Mouse (Mus musculus): ENCODE data around the gene Smim14. TPM values are rescaled to one million over a fixed set of nuclear protein-coding genes. Genes with fewer than 3 reads are reported as not detected.
"Not testable (repeated sequence)": the region's sequence is repeated elsewhere in the genome, so short reads cannot be mapped to it uniquely, and the experiment has no call there.

Smim14 gene
- polyA plus RNA-seq, 1 experiment from 2014 or later = 177 TPM

- Histone ChIP-seq H3K4me2 (no peak overlapping the region), H3K9ac (no peak overlapping the region), H3K4me1 (0 out of 2 replicates have a peak, but pooled peaks cover 5% of the 10 kb centered on the region), H3K27ac (no peak overlapping the region), H3K36me3 (no peaks in the 10 kb centered on the region), H3K9me3 (no peaks in the 10 kb centered on the region), H3K4me3 (replicated peaks) (no peak overlapping the region), H3K27me3 (replicated peaks) (no peaks in the 10 kb centered on the region)
- no peak for ATAC-seq (ENCODE audit: insufficient read depth, low FRiP score, low read depth)
- 61% methylated on average over 2 of the region's 2 CpGs for WGBS
Measured at GRCm38 (mm10) chr5:65486514-65486913, 50.5 kb downstream of the Smim14 start.

- Histone ChIP-seq H3K27ac (no peak overlapping the region), H3K4me2 (no peak overlapping the region), H3K9ac (no peak overlapping the region), H3K9me3 (no peaks in the 10 kb centered on the region), H3K36me3 (no peaks in the 10 kb centered on the region), H3K4me3 (replicated peaks) (no peak overlapping the region), H3K27me3 (replicated peaks) (no peaks in the 10 kb centered on the region), H3K4me1 (0 out of 2 replicates have a peak, but pooled peaks cover 4% of the 10 kb centered on the region)
- WGBS = 87% methylated on average over 4 of the region's 4 CpGs
- no peak for ATAC-seq (ENCODE audit: insufficient read depth, low FRiP score, low read depth)
Measured at GRCm38 (mm10) chr5:65482996-65483395, 54.0 kb downstream of the Smim14 start.

GRCm38 (mm10) chr5:65480511-65480910, 56.5 kb downstream of the Smim14 start:
- ATAC-seq (ENCODE audit: insufficient read depth, low FRiP score, low read depth) = no peak
- H3K27ac ChIP-seq = peak overlapping the region; percentile 71

GRCm38 (mm10) chr5:65479681-65480445, 57.1 kb downstream of the Smim14 start:
- Histone ChIP-seq H3K9me3 (no peaks in the 10 kb centered on the region), H3K4me3 (replicated peaks) (no peak overlapping the region), H3K4me2 (no peak overlapping the region), H3K36me3 (no peaks in the 10 kb centered on the region), H3K4me1 (0 out of 2 replicates have a peak, but pooled peaks cover 4% of the 10 kb centered on the region), H3K27me3 (replicated peaks) (no peaks in the 10 kb centered on the region), H3K27ac (peak overlapping the region; percentile 71), H3K9ac (no peak overlapping the region)
- ATAC-seq (ENCODE audit: insufficient read depth, low FRiP score, low read depth) = peak; percentile 58
- 78% methylated on average over 9 of the region's 9 CpGs for WGBS

More at GRCm38 (mm10) chr5:65480511-65480910, 56.5 kb downstream of the Smim14 start:
- Histone ChIP-seq H3K4me2 (no peak overlapping the region), H3K4me3 (replicated peaks) (no peak overlapping the region), H3K9me3 (no peaks in the 10 kb centered on the region), H3K27me3 (replicated peaks) (no peaks in the 10 kb centered on the region), H3K4me1 (0 out of 2 replicates have a peak, but pooled peaks cover 4% of the 10 kb centered on the region), H3K9ac (no peak overlapping the region), H3K36me3 (no peaks in the 10 kb centered on the region)
- WGBS = 55% methylated on average over 4 of the region's 4 CpGs

- Histone ChIP-seq H3K36me3 (no peaks in the 10 kb centered on the region), H3K9ac (no peak overlapping the region), H3K27me3 (replicated peaks) (no peaks in the 10 kb centered on the region), H3K27ac (no peak overlapping the region), H3K4me2 (no peak overlapping the region), H3K9me3 (no peaks in the 10 kb centered on the region), H3K4me3 (replicated peaks) (no peak overlapping the region), H3K4me1 (0 out of 2 replicates have a peak, but pooled peaks cover 4% of the 10 kb centered on the region)
- WGBS = 74% methylated on average over 4 of the region's 4 CpGs
- ATAC-seq (ENCODE audit: insufficient read depth, low FRiP score, low read depth) = no peak
Measured at GRCm38 (mm10) chr5:65478224-65478623, 58.8 kb downstream of the Smim14 start.

GRCm38 (mm10) chr5:65476739-65477138, 60.2 kb downstream of the Smim14 start:
- WGBS = 92% methylated on average over 4 of the region's 4 CpGs
- not testable (repeated sequence) for H3K4me1 ChIP-seq; H3K9me3 ChIP-seq; H3K4me2 ChIP-seq; H3K9ac ChIP-seq; H3K27ac ChIP-seq; H3K27me3 ChIP-seq (replicated peaks); ATAC-seq (ENCODE audit: insufficient read depth, low FRiP score, low read depth); H3K36me3 ChIP-seq; H3K4me3 ChIP-seq (replicated peaks)

GRCm38 (mm10) chr5:65475806-65476205, 61.2 kb downstream of the Smim14 start:
- Histone ChIP-seq H3K27me3 (replicated peaks) (no peaks in the 10 kb centered on the region), H3K36me3 (no peaks in the 10 kb centered on the region), H3K4me3 (replicated peaks) (no peak overlapping the region), H3K9me3 (no peaks in the 10 kb centered on the region), H3K27ac (no peak overlapping the region), H3K4me2 (no peak overlapping the region), H3K4me1 (0 out of 2 replicates have a peak, but pooled peaks cover 4% of the 10 kb centered on the region), H3K9ac (no peak overlapping the region)
- 71% methylated on average over 2 of the region's 2 CpGs for WGBS
- no peak for ATAC-seq (ENCODE audit: insufficient read depth, low FRiP score, low read depth)

GRCm38 (mm10) chr5:65469766-65470165, 67.2 kb downstream of the Smim14 start:
- Histone ChIP-seq H3K36me3 (peaks cover 16% of the 10 kb centered on the region), H3K27me3 (replicated peaks) (no peaks in the 10 kb centered on the region), H3K4me2 (no peak overlapping the region), H3K9ac (no peak overlapping the region), H3K9me3 (no peaks in the 10 kb centered on the region), H3K4me3 (replicated peaks) (no peak overlapping the region), H3K27ac (no peak overlapping the region), H3K4me1 (no peaks in the 10 kb centered on the region)
- ATAC-seq (ENCODE audit: insufficient read depth, low FRiP score, low read depth) = no peak
- WGBS = 88% methylated on average over 6 of the region's 6 CpGs

GRCm38 (mm10) chr5:65466911-65467310, 70.1 kb downstream of the Smim14 start:
- H3K9ac ChIP-seq = no peak overlapping the region
- H3K4me2 ChIP-seq = no peak overlapping the region
- peaks cover 16% of the 10 kb centered on the region for H3K36me3 ChIP-seq
- 62% methylated on average over 3 of the region's 3 CpGs for WGBS
- H3K4me3 ChIP-seq (replicated peaks) = no peak overlapping the region
- no peak overlapping the region for H3K27ac ChIP-seq
- H3K4me1 ChIP-seq = no peaks in the 10 kb centered on the region
- no peaks in the 10 kb centered on the region for H3K9me3 ChIP-seq
- ATAC-seq (ENCODE audit: insufficient read depth, low FRiP score, low read depth) = no peak
- no peaks in the 10 kb centered on the region for H3K27me3 ChIP-seq (replicated peaks)

- Histone ChIP-seq H3K9me3 (no peaks in the 10 kb centered on the region), H3K4me3 (replicated peaks) (no peak overlapping the region), H3K27me3 (replicated peaks) (no peaks in the 10 kb centered on the region), H3K27ac (no peak overlapping the region), H3K9ac (no peak overlapping the region), H3K36me3 (no peaks in the 10 kb centered on the region), H3K4me2 (no peak overlapping the region), H3K4me1 (peaks cover 6% of the 10 kb centered on the region; the same call in 1 of the 2 replicates)
- ATAC-seq (ENCODE audit: insufficient read depth, low FRiP score, low read depth) = no peak
- 91% methylated on average over 14 of the region's 14 CpGs for WGBS
Measured at GRCm38 (mm10) chr5:65460361-65460760, 76.6 kb downstream of the Smim14 start.

- Histone ChIP-seq H3K4me2 (no peak overlapping the region), H3K4me1 (peaks cover 6% of the 10 kb centered on the region; the same call in 1 of the 2 replicates), H3K9ac (no peak overlapping the region), H3K36me3 (no peaks in the 10 kb centered on the region), H3K27ac (no peak overlapping the region), H3K9me3 (no peaks in the 10 kb centered on the region), H3K4me3 (replicated peaks) (no peak overlapping the region), H3K27me3 (replicated peaks) (no peaks in the 10 kb centered on the region)
- 56% methylated on average over 3 of the region's 3 CpGs for WGBS
- ATAC-seq (ENCODE audit: insufficient read depth, low FRiP score, low read depth) = no peak
Measured at GRCm38 (mm10) chr5:65459454-65459853, 77.5 kb downstream of the Smim14 start.

GRCm38 (mm10) chr5:65457846-65458245, 79.1 kb downstream of the Smim14 start:
- WGBS = 54% methylated on average over 5 of the region's 5 CpGs
- H3K36me3 ChIP-seq = no peaks in the 10 kb centered on the region
- no peak overlapping the region for H3K9ac ChIP-seq
- H3K27ac ChIP-seq = peak overlapping the region; percentile 78
- 0 out of 2 replicates have a peak overlapping the region, but pooled peaks have one; percentile 0 for H3K4me2 ChIP-seq
- no peaks in the 10 kb centered on the region for H3K27me3 ChIP-seq (replicated peaks)
- ATAC-seq (ENCODE audit: insufficient read depth, low FRiP score, low read depth) = peak; percentile 14; the same call in 1 of the 2 replicates
- no peaks in the 10 kb centered on the region for H3K9me3 ChIP-seq
- no peak overlapping the region for H3K4me3 ChIP-seq (replicated peaks)
- peaks cover 6% of the 10 kb centered on the region; the same call in 1 of the 2 replicates for H3K4me1 ChIP-seq

Data from stomach, embryonic 15.5 days (tissue).